Mouse (Mus musculus) embryonic facial prominence, embryonic 13.5 days (tissue): ENCODE data around the gene Habp2. TPM values are rescaled to one million over a fixed set of nuclear protein-coding genes. Genes with fewer than 3 reads are reported as not detected.
A peak's percentile ranks its signal among the peaks of the same experiment; 100 is the strongest.
"Not testable (repeated sequence)": the region's sequence is repeated elsewhere in the genome, so short reads cannot be mapped to it uniquely, and the experiment has no call there.

Experiments
- ATAC-seq: fragments of 200-750 bp; cut with Nextera tagmentation; 2 replicates; pipeline ENCODE4 v1.8.0; 2017; ENCODE audit warnings: low read depth; ENCODE audit not compliant: insufficient number of reproducible peaks, insufficient read depth, low FRiP score, low TSS enrichment
- H3K27ac ChIP-seq: fragments of 300-500 bp; sonication (generic); 2 replicates; pipeline ENCODE4 v1.5.1; 2015; ENCODE audit warnings: moderate library complexity, mild to moderate bottlenecking, inconsistent platforms
- H3K27me3 ChIP-seq: fragments of 300-500 bp; sonication (generic); 2 replicates; pipeline ENCODE4 v1.6.1; 2015; ENCODE audit warnings: mild to moderate bottlenecking, inconsistent platforms
- H3K36me3 ChIP-seq: fragments of 300-500 bp; sonication (generic); 2 replicates; pipeline ENCODE4 v1.6.1; 2015; ENCODE audit warnings: mild to moderate bottlenecking, inconsistent platforms
- H3K4me1 ChIP-seq: fragments of 300-500 bp; sonication (generic); 2 replicates; pipeline ENCODE4 v1.6.1; 2015; ENCODE audit warnings: inconsistent platforms
- H3K4me2 ChIP-seq: fragments of 300-500 bp; sonication (generic); 2 replicates; pipeline ENCODE4 v1.6.1; 2015; ENCODE audit warnings: moderate library complexity, mild to moderate bottlenecking, inconsistent platforms
- H3K4me3 ChIP-seq: fragments of 300-500 bp; sonication (generic); 2 replicates; pipeline ENCODE4 v1.5.1; 2015; ENCODE audit warnings: mild to moderate bottlenecking, inconsistent platforms
- H3K9ac ChIP-seq: fragments of 300-500 bp; sonication (generic); 2 replicates; pipeline ENCODE4 v1.6.1; 2015; ENCODE audit warnings: mild to moderate bottlenecking, inconsistent platforms
- H3K9me3 ChIP-seq: fragments of 300-500 bp; sonication (generic); 2 replicates; pipeline ENCODE4 v1.6.1; 2016; ENCODE audit warnings: inconsistent platforms
- WGBS: fragments of 180-500 bp; shearing (Covaris S2); methylation state at CpG from one replicate; pipeline ENCODE4 v1.1.7; 2015; ENCODE audit warnings: mixed read lengths; 5-methylcytosine and 5-hydroxymethylcytosine counted together
- polyA plus RNA-seq: library from polyadenylated mRNA; unstranded; fragments of >200 nt; fragmentation: Nextera tagmentation; extraction: Ambion mirVana; gene quantifications from 2 replicates; pipeline ENCODE4 v1.2.1, GENCODE M21; 2015

Habp2 gene
- polyA plus RNA-seq, 1 experiment from 2014 or later = not detected

GRCm38 (mm10) chr19:56336826-56337225 lies 49.9 kb downstream of the Habp2 start:
- Histone ChIP-seq H3K9me3 (no peaks in the 10 kb centered on the region), H3K4me3 (no peak overlapping the region), H3K4me1 (0 out of 2 replicates have a peak, but pooled peaks cover under 1% of the 10 kb centered on the region), H3K9ac (no peak overlapping the region), H3K4me2 (no peak overlapping the region), H3K27ac (no peak overlapping the region), H3K27me3 (no peaks in the 10 kb centered on the region), H3K36me3 (no peaks in the 10 kb centered on the region)
- no peak for ATAC-seq
- 68% methylated on average over 12 of the region's 12 CpGs for WGBS

- H3K9me3 ChIP-seq = no peaks in the 10 kb centered on the region
- peaks cover 17% of the 10 kb centered on the region; the same call in 1 of the 2 replicates for H3K27me3 ChIP-seq
- no peak overlapping the region for H3K9ac ChIP-seq
- no peaks in the 10 kb centered on the region for H3K36me3 ChIP-seq
- ATAC-seq = no peak
- 74% methylated on average over 8 of the region's 8 CpGs for WGBS
- peaks cover 7% of the 10 kb centered on the region; the same call in 1 of the 2 replicates for H3K4me1 ChIP-seq
- H3K4me2 ChIP-seq = no peak overlapping the region
- H3K27ac ChIP-seq = no peak overlapping the region
- no peak overlapping the region for H3K4me3 ChIP-seq
Observed at GRCm38 (mm10) chr19:56342006-56342405, 55.1 kb downstream of the Habp2 start.

- no peak for ATAC-seq
- Histone ChIP-seq H3K4me1 (peaks cover 7% of the 10 kb centered on the region; the same call in 1 of the 2 replicates), H3K4me2 (no peak overlapping the region), H3K9me3 (no peaks in the 10 kb centered on the region), H3K27ac (no peak overlapping the region), H3K4me3 (no peak overlapping the region), H3K9ac (no peak overlapping the region), H3K27me3 (peaks cover 17% of the 10 kb centered on the region; the same call in 1 of the 2 replicates), H3K36me3 (no peaks in the 10 kb centered on the region)
- 52% methylated on average over 26 of the region's 26 CpGs for WGBS
Observed at GRCm38 (mm10) chr19:56343869-56344563, 57.1 kb downstream of the Habp2 start.

- H3K4me1 ChIP-seq = peaks cover 7% of the 10 kb centered on the region; the same call in 1 of the 2 replicates
- no peaks in the 10 kb centered on the region for H3K9me3 ChIP-seq
- WGBS = 78% methylated on average over 3 of the region's 3 CpGs
- H3K4me3 ChIP-seq = no peak overlapping the region
- H3K36me3 ChIP-seq = no peaks in the 10 kb centered on the region
- no peak for ATAC-seq
- H3K4me2 ChIP-seq = no peak overlapping the region
- H3K27ac ChIP-seq = no peak overlapping the region
- no peak overlapping the region for H3K9ac ChIP-seq
- H3K27me3 ChIP-seq = peaks cover 17% of the 10 kb centered on the region; the same call in 1 of the 2 replicates
Observed at GRCm38 (mm10) chr19:56346016-56346415, 59.1 kb downstream of the Habp2 start.

- no peak for ATAC-seq
- Histone ChIP-seq H3K27me3 (peaks cover 17% of the 10 kb centered on the region; the same call in 1 of the 2 replicates), H3K9ac (no peak overlapping the region), H3K4me1 (peaks cover 7% of the 10 kb centered on the region; the same call in 1 of the 2 replicates), H3K27ac (no peak overlapping the region), H3K9me3 (no peaks in the 10 kb centered on the region), H3K4me3 (no peak overlapping the region), H3K4me2 (no peak overlapping the region), H3K36me3 (no peaks in the 10 kb centered on the region)
- WGBS = 39% methylated on average over 13 of the region's 13 CpGs
Observed at GRCm38 (mm10) chr19:56346750-56347149, 59.8 kb downstream of the Habp2 start.

GRCm38 (mm10) chr19:56349295-56349694 lies 62.4 kb downstream of the Habp2 start:
- H3K27me3 ChIP-seq = peaks cover 13% of the 10 kb centered on the region; the same call in 1 of the 2 replicates
- H3K9me3 ChIP-seq = no peaks in the 10 kb centered on the region
- no peak overlapping the region for H3K27ac ChIP-seq
- H3K4me1 ChIP-seq = peaks cover 3% of the 10 kb centered on the region; the same call in 1 of the 2 replicates
- no peaks in the 10 kb centered on the region for H3K36me3 ChIP-seq
- no peak overlapping the region for H3K9ac ChIP-seq
- H3K4me2 ChIP-seq = no peak overlapping the region
- H3K4me3 ChIP-seq = no peak overlapping the region
- ATAC-seq = no peak
- 28% methylated on average over 6 of the region's 6 CpGs for WGBS

- WGBS = 77% methylated on average over 10 of the region's 10 CpGs
Observed at GRCm38 (mm10) chr19:56353689-56354088, 66.8 kb downstream of the Habp2 start.

GRCm38 (mm10) chr19:56355201-56355600 lies 68.3 kb downstream of the Habp2 start:
- no peak overlapping the region for H3K27ac ChIP-seq
- no peak overlapping the region for H3K9ac ChIP-seq
- no peak overlapping the region for H3K4me3 ChIP-seq
- H3K36me3 ChIP-seq = no peaks in the 10 kb centered on the region
- no peaks in the 10 kb centered on the region for H3K9me3 ChIP-seq
- no peaks in the 10 kb centered on the region for H3K27me3 ChIP-seq
- 79% methylated on average over 12 of the region's 12 CpGs for WGBS
- H3K4me1 ChIP-seq = no peaks in the 10 kb centered on the region
- ATAC-seq = peak; percentile 20; the same call in 1 of the 2 replicates
- H3K4me2 ChIP-seq = no peak overlapping the region

More at GRCm38 (mm10) chr19:56353689-56354088, 66.8 kb downstream of the Habp2 start:
- Histone ChIP-seq H3K27ac (no peak overlapping the region), H3K27me3 (no peaks in the 10 kb centered on the region), H3K9me3 (no peaks in the 10 kb centered on the region), H3K9ac (no peak overlapping the region), H3K36me3 (no peaks in the 10 kb centered on the region), H3K4me1 (no peaks in the 10 kb centered on the region), H3K4me2 (no peak overlapping the region), H3K4me3 (no peak overlapping the region)
- no peak for ATAC-seq

- no peak overlapping the region for H3K4me3 ChIP-seq
- H3K4me1 ChIP-seq = no peaks in the 10 kb centered on the region
- ATAC-seq = no peak
- no peak overlapping the region for H3K27ac ChIP-seq
- 0 out of 2 replicates have a peak overlapping the region, but pooled peaks have one; percentile 3 for H3K4me2 ChIP-seq
- H3K27me3 ChIP-seq = no peaks in the 10 kb centered on the region
- no peaks in the 10 kb centered on the region for H3K9me3 ChIP-seq
- 34% methylated on average over 17 of the region's 17 CpGs for WGBS
- no peaks in the 10 kb centered on the region for H3K36me3 ChIP-seq
- no peak overlapping the region for H3K9ac ChIP-seq
Observed at GRCm38 (mm10) chr19:56356480-56357373, 69.8 kb downstream of the Habp2 start.

GRCm38 (mm10) chr19:56357374-56357708 lies 70.4 kb downstream of the Habp2 start:
- not testable (repeated sequence) for H3K9me3 ChIP-seq, H3K4me2 ChIP-seq, H3K27ac ChIP-seq, H3K27me3 ChIP-seq, H3K4me3 ChIP-seq, ATAC-seq, H3K36me3 ChIP-seq, H3K9ac ChIP-seq, H3K4me1 ChIP-seq
- WGBS = 70% methylated on average over 2 of the region's 2 CpGs

GRCm38 (mm10) chr19:56358890-56359289 lies 72.0 kb downstream of the Habp2 start:
- WGBS = 58% methylated on average over 2 of the region's 2 CpGs
- Histone ChIP-seq H3K9ac (no peak overlapping the region), H3K27ac (no peak overlapping the region), H3K9me3 (no peaks in the 10 kb centered on the region), H3K36me3 (no peaks in the 10 kb centered on the region), H3K4me2 (no peak overlapping the region), H3K27me3 (no peaks in the 10 kb centered on the region), H3K4me3 (no peak overlapping the region), H3K4me1 (no peaks in the 10 kb centered on the region)
- ATAC-seq = no peak
